Comparison of ENCODE assay signal across 7 mouse cellular contexts in the genomic region with DNA sequence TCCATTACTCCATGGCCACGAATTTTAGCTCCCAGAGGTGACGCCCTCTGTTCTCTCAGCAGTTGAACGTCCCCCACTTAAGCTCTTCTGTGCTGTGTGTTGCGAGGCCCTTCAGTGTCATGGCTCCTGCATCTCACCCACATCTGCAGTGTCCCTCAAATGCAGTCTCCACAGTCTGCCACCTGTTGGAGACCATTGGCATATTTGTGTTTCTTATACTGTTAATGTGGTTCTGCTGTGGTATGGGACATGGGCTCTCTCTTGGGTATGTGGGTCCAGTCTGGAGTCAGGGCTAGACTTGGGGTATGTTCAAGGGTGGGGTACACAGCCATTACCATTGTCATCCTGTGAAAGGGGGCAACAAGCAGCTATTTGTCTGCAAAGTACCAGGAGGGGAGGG. TPM values are rescaled to one million over a fixed set of nuclear protein-coding genes. Genes with fewer than 3 reads are reported as not detected.
DNase-seq lines count a peak whose midpoint lies in the region; ATAC-seq and TF ChIP-seq lines count a peak whose summit lies in the region.

No protein-coding gene starts in this region.

- H3K27ac ChIP-seq in embryonic facial prominence, embryonic 11.5 days (replicated peaks; ENCODE audit: low read depth, low read length), result no peak overlapping the region
- H3K27ac ChIP-seq in kidney, postnatal 0 days, result no peak overlapping the region
- no peak overlapping the region for H3K27ac ChIP-seq in neural tube, embryonic 14.5 days (ENCODE audit: low read depth, low read length)

- H3K36me3 ChIP-seq in megakaryocyte, embryonic 14.5 days (replicated peaks; ENCODE audit: low read length), result peaks cover 59% of the 10 kb centered on the region
- peaks cover 13% of the 10 kb centered on the region for H3K36me3 ChIP-seq in embryonic facial prominence, embryonic 11.5 days (replicated peaks; ENCODE audit: control insufficient read depth, insufficient read depth, low read depth, low read length)
- H3K36me3 ChIP-seq in kidney, postnatal 0 days (ENCODE audit: insufficient read depth, low read length), result peaks cover 30% of the 10 kb centered on the region
- H3K36me3 ChIP-seq in neural tube, embryonic 14.5 days (ENCODE audit: control insufficient read depth, insufficient read depth, low read length), result peaks cover 33% of the 10 kb centered on the region

- H3K4me1 ChIP-seq in megakaryocyte, embryonic 14.5 days, result peaks cover 45% of the 10 kb centered on the region
- peaks cover 3% of the 10 kb centered on the region; the same call in 1 of the 2 replicates for H3K4me1 ChIP-seq in embryonic facial prominence, embryonic 11.5 days (ENCODE audit: control insufficient read depth, insufficient read depth, low read length)
- H3K4me1 ChIP-seq in kidney, postnatal 0 days (replicated peaks; ENCODE audit: insufficient read depth, low read length), result 0 out of 2 replicates have a peak, but pooled peaks cover 10% of the 10 kb centered on the region
- peaks cover 11% of the 10 kb centered on the region for H3K4me1 ChIP-seq in neural tube, embryonic 14.5 days (ENCODE audit: control insufficient read depth, insufficient read depth, low read length)

- 74% methylated on average over 4 of the region's 4 CpGs for WGBS in embryonic facial prominence, embryonic 11.5 days
- 69% methylated on average over 4 of the region's 4 CpGs for WGBS in kidney, postnatal 0 days
- WGBS in neural tube, embryonic 14.5 days, result 81% methylated on average over 4 of the region's 4 CpGs

- H3K9ac ChIP-seq in embryonic facial prominence, embryonic 11.5 days (replicated peaks; ENCODE audit: low read length), result no peak overlapping the region
- H3K9ac ChIP-seq in kidney, postnatal 0 days (ENCODE audit: low read depth, low read length), result no peak overlapping the region
- H3K9ac ChIP-seq in neural tube, embryonic 14.5 days (replicated peaks; ENCODE audit: low read depth, low read length), result no peak overlapping the region

- no peak for ATAC-seq in megakaryocyte, adult 5-6 weeks (ENCODE audit: poor library complexity, severe bottlenecking)
- no peak for ATAC-seq in embryonic facial prominence, embryonic 11.5 days (replicated peaks; ENCODE audit: insufficient number of reproducible peaks, low FRiP score, low TSS enrichment, low read depth)
- no peak for ATAC-seq in kidney, postnatal 0 days (replicated peaks; ENCODE audit: low FRiP score, low read depth)
- ATAC-seq in neural tube, embryonic 14.5 days (ENCODE audit: low read depth), result no peak

- DNase-seq in embryonic facial prominence, embryonic 11.5 days (ENCODE audit: low spot score), result no peak
- DNase-seq in kidney, postnatal 0 days (ENCODE audit: low spot score), result peak; percentile 19
- no peak for DNase-seq in frontal cortex, postnatal 14 days (ENCODE audit: low spot score in 2 of 2)
- DNase-seq in frontal cortex, postnatal 25 days (ENCODE audit: low spot score in 2 of 2), result no peak

- H3K4me2 ChIP-seq in embryonic facial prominence, embryonic 11.5 days (ENCODE audit: low read depth, low read length), result no peak overlapping the region; the same call in 1 of the 2 replicates
- H3K4me2 ChIP-seq in kidney, postnatal 0 days (ENCODE audit: low read length), result peak overlapping the region; percentile 94
- H3K4me2 ChIP-seq in neural tube, embryonic 14.5 days (ENCODE audit: low read depth, low read length), result peak overlapping the region; percentile 65

- TF ChIP-seq CTCF in kidney, postnatal 0 days (IDR thresholded peaks at IDR 0.05; ENCODE audit: low read depth), result peak; percentile 65

- peak overlapping the region; percentile 91 for H3K4me3 ChIP-seq in megakaryocyte, embryonic 14.5 days (replicated peaks)
- peak overlapping the region; percentile 17 for H3K4me3 ChIP-seq in embryonic facial prominence, embryonic 11.5 days (ENCODE audit: low read depth, low read length)
- no peak overlapping the region for H3K4me3 ChIP-seq in kidney, postnatal 0 days (replicated peaks; ENCODE audit: low read depth, low read length)
- no peak overlapping the region for H3K4me3 ChIP-seq in neural tube, embryonic 14.5 days (ENCODE audit: low read depth, low read length)

- H3K9me3 ChIP-seq in megakaryocyte, embryonic 14.5 days, result no peaks in the 10 kb centered on the region
- H3K9me3 ChIP-seq in embryonic facial prominence, embryonic 11.5 days (replicated peaks; ENCODE audit: control insufficient read depth, low read length), result no peaks in the 10 kb centered on the region
- H3K9me3 ChIP-seq in kidney, postnatal 0 days (replicated peaks; ENCODE audit: low read length), result no peaks in the 10 kb centered on the region
- H3K9me3 ChIP-seq in neural tube, embryonic 14.5 days (ENCODE audit: control insufficient read depth, low read length), result no peaks in the 10 kb centered on the region

- no peaks in the 10 kb centered on the region for H3K27me3 ChIP-seq in megakaryocyte, embryonic 14.5 days (replicated peaks)
- no peaks in the 10 kb centered on the region for H3K27me3 ChIP-seq in embryonic facial prominence, embryonic 11.5 days (ENCODE audit: control insufficient read depth, insufficient read depth, low read length)
- H3K27me3 ChIP-seq in kidney, postnatal 0 days (ENCODE audit: insufficient read depth, low read length), result no peaks in the 10 kb centered on the region
- H3K27me3 ChIP-seq in neural tube, embryonic 14.5 days (ENCODE audit: control insufficient read depth, insufficient read depth, low read length), result no peaks in the 10 kb centered on the region

RNA-seq across cellular contexts. Expression of a gene that starts 1.9 kb away (rescaled TPM):
- 509 and 1,399 TPM in 2 replicates for polyA plus RNA-seq in megakaryocyte, embryonic 14.5 days (2012; ENCODE audit: insufficient read depth, low replicate concordance)
- 55.7 and 58.0 TPM in 2 replicates for total RNA-seq in megakaryocyte, adult 5-6 weeks (2015)
- 32.0 and 39.1 TPM in 2 replicates for total RNA-seq in megakaryocyte, adult 5-6 weeks (2017)
- polyA plus RNA-seq in embryonic facial prominence, embryonic 11.5 days (2014; fragmentation: Nextera tagmentation; extraction: Ambion mirVana), result 157 and 169 TPM in 2 replicates
- 170 and 185 TPM in 2 replicates for polyA plus RNA-seq in kidney, postnatal 0 days (2015; fragmentation: Nextera tagmentation; extraction: Ambion mirVana)
- polyA plus RNA-seq in neural tube, embryonic 14.5 days (2014; fragmentation: Nextera tagmentation; extraction: Ambion mirVana), result 147 and 154 TPM in 2 replicates

RNA-seq across cellular contexts. Expression of a gene that starts 52.5 kb away (rescaled TPM):
- 0.23 and 3.4 TPM in 2 replicates for polyA plus RNA-seq in megakaryocyte, embryonic 14.5 days (2012; ENCODE audit: insufficient read depth, low replicate concordance)
- total RNA-seq in megakaryocyte, adult 5-6 weeks (2015), result 0.48 and 0.83 TPM in 2 replicates
- 0.18 and 4.0 TPM in 2 replicates for total RNA-seq in megakaryocyte, adult 5-6 weeks (2017)
- polyA plus RNA-seq in embryonic facial prominence, embryonic 11.5 days (2014; fragmentation: Nextera tagmentation; extraction: Ambion mirVana), result 6.9 and 11.5 TPM in 2 replicates
- 48.6 and 62.4 TPM in 2 replicates for polyA plus RNA-seq in kidney, postnatal 0 days (2015; fragmentation: Nextera tagmentation; extraction: Ambion mirVana)
- 1.2 and 2.0 TPM in 2 replicates for polyA plus RNA-seq in neural tube, embryonic 14.5 days (2014; fragmentation: Nextera tagmentation; extraction: Ambion mirVana)

RNA-seq across cellular contexts. Expression of a gene that starts 54.1 kb away (rescaled TPM):
- 6.4 and 18.4 TPM in 2 replicates for polyA plus RNA-seq in megakaryocyte, embryonic 14.5 days (2012; ENCODE audit: insufficient read depth, low replicate concordance)
- total RNA-seq in megakaryocyte, adult 5-6 weeks (2015), result 22.0 and 23.2 TPM in 2 replicates
- total RNA-seq in megakaryocyte, adult 5-6 weeks (2017), result 39.8 and 62.2 TPM in 2 replicates
- 31.5 and 33.0 TPM in 2 replicates for polyA plus RNA-seq in embryonic facial prominence, embryonic 11.5 days (2014; fragmentation: Nextera tagmentation; extraction: Ambion mirVana)
- 33.4 and 34.7 TPM in 2 replicates for polyA plus RNA-seq in kidney, postnatal 0 days (2015; fragmentation: Nextera tagmentation; extraction: Ambion mirVana)
- 77.4 and 78.2 TPM in 2 replicates for polyA plus RNA-seq in neural tube, embryonic 14.5 days (2014; fragmentation: Nextera tagmentation; extraction: Ambion mirVana)

Comparison
In these comparisons a context has a peak if more than half of its experiments do, and no peak if none do; other contexts are left out.
1. H3K4me3 ChIP-seq: peak in megakaryocyte, embryonic 14.5 days (single experiment) and embryonic facial prominence, embryonic 11.5 days (single experiment); none in kidney, postnatal 0 days (single experiment) and neural tube, embryonic 14.5 days (single experiment).